Mouse (Mus musculus) yolk sac, embryonic 10.5 days (tissue): ENCODE results near the gene Mn1.

ENCODE experiments used
- DNase-seq: peaks from one replicate; pipeline ENCODE4 v3.0.0-alpha.2; 2017; ENCODE audit warnings: low spot score

Gene Mn1

DNA sequence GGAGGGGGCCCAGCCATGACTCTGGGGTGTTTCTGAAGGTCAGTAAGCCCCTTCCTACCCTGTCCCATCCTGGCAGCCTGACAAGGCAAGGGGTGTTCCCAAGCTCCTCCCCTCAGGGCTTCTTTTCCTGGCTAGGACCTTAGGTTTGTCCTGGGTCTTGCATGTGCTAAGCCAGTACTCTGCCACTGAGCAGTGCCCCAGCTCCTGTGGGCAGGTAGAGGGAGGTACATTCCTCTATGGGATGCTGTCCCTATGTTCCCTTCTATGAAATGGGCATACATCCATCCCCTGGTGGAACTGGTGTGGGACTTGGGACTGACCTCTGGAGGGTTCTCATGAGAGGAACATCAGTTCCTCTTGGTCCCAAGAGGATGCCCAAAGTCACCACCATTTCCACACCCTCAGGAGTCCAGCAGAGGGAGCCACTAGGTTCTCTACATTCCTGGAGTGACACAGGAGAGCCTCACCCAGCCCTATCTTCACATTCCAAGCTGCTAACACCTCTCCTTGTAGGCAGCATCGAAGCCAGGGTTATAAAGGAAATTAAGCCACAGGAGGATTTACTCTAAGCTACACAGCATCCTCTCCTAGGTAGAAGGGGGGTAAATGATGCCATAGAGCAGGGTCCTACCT lies 7.6 kb upstream of the Mn1 start:
- no peak for DNase-seq

DNA sequence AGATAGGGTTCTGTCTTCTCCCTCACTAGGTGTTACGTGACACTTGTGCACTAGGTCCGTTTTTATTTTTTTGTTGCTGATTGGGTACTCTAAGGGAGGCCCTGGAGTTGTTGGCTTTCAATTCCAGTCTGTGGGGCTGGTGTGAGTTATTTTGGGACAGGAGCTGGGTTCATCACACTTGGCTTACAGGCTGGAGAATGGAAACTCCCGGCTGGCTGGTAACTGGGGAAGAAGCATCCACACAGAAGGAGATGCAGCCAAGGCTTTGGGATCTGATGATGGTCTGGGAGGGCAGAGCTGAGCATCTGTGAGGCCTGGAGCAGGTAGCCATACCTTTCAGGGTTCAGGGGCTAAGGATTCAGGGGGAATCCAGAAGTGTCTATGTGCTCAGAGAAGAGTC lies 6.5 kb upstream of the Mn1 start:
- no peak for DNase-seq

- DNase-seq = peak; percentile 63
Measured at GRCm38 (mm10) chr5:111414192-111414591, 3.0 kb upstream of the Mn1 start.

DNA sequence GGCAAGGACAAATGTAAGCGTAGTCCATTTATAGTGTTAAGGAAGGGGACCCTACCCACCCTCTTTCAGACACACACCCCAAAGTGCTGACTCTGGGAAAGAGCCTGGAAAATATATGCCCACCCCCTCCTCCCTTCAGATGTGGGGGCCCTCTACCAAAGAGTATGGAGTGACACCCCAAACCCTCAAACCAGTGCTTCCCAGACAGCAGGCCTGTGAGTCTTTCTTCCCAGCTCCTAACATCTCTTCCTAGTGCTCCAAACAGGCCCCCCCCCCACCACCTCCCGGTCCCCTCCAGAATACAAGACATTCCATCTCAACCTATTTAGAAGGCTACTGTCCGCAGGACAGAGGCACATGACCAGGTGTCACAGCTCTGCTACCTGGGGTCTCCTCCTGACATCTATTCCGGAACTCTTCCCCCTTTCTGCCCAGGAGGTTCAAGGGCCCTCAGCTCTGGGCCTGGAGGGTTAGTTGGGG lies 2.4 kb upstream of the Mn1 start:
- DNase-seq = no peak

DNA sequence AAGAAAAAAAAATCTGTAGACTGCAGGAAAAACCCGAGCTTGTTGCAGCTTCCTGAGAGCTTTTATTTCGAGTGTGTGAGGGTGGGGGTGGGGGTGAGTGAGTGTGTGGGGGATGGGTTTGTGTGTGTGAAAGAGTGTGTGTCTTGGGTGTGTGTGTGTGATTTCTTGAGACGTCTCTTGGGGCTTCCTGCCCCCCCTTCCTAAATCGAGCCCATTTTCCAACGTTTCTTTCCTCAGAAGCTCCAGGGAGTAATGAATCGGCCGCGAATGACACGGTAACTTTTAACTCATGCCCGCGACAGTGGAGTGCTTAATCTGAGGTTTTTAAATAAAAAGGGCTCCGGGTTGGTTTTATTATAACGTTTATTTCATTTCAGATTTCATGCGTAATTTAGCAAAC lies 1.6 kb upstream of the Mn1 start:
- no peak for DNase-seq

DNA sequence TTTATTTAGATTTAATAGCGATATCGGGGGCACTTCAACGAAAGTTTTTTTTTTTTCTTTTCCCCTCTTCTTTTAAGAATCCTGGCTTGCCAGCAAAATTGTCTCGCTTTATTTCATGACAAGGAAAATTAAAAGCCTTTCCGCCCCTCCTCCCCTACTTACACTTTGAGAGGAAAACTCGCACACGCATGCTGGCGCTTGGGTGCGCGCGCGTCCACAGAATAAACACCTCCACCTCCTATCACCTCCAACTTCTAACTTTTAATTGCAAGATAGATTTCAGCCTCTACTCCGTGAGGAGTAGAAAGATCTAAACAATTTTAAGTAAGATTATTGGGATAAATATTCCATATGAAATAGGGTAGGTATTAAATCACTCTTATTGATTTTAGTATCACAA lies 1.1 kb upstream of the Mn1 start:
- no peak for DNase-seq

DNA sequence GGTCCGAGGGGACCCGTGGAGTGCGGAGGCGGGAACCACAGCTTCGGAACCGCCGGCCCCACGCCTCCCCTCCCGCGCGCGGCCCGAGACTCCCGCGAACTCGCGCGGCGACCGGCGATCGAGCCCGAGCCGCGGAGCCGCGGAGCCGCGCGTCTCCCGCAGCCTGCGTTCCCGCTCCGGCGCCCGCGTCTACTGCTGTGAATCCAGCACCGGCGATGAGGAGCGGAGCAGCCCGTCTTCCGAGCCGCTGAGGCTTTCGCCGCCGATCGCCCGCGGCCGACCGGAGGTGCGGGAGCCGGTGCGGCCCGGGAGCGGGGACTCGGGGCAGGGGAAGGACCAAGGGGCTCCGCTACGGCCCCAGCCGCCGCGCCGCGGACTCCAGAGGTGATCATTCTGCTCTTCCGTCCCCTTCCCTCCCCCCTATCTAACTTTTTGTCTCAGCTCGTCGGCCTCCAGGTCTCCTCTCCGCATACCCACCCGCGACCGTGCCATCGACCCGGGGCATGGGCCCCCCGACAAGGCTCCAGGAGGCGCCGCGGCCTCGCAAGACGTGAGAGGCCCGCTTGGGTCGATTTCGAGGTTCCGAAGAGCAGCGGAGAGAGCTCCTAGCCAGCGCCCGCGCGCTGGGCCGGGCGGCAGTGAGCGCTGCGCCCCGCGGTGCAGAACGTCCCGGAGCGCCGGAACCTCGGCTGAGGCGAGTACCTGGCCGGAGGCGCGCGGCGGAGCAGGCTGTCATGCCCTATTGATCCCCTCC lies 393 bp downstream of the Mn1 start:
- no peak for DNase-seq

DNA sequence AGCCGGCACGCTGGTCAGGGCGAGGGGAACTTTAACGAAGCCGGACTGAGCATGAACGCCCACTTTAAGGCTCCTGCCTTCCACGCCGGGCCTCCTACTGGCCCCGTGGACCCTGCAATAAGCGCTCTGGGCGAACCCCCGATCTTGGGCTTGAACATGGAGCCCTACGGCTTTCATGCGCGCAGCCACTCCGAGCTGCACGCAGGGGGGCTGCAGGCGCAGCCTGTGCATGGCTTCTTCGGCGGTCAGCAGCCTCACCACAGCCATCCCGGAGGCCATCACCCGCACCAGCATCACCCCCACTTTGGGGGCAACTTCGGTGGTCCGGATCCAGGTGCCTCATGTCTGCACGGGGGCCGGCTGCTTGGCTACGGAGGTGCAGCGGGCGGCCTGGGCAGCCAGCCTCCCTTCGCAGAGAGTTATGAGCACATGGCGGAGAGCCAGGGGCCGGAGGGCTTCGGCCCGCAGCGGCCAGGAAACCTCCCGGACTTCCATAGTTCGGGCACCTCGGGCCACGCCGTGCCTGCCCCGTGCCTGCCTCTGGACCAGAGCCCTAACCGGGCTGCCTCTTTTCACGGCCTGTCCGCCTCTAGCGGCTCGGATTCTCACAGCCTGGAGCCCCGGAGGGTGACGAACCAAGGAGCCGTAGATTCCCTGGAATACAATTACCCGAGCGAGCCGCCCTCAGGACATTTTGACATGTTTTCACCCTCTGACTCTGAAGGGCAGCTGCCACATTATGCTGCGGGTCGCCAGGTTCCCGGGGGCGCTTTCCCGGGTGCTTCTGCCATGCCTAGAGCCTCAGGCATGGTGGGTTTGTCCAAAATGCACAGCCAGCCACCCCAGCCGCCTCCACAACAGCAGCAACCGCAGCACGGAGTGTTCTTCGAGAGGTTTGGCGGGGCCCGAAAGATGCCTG lies 1.3 kb downstream of the Mn1 start:
- no peak for DNase-seq

DNA sequence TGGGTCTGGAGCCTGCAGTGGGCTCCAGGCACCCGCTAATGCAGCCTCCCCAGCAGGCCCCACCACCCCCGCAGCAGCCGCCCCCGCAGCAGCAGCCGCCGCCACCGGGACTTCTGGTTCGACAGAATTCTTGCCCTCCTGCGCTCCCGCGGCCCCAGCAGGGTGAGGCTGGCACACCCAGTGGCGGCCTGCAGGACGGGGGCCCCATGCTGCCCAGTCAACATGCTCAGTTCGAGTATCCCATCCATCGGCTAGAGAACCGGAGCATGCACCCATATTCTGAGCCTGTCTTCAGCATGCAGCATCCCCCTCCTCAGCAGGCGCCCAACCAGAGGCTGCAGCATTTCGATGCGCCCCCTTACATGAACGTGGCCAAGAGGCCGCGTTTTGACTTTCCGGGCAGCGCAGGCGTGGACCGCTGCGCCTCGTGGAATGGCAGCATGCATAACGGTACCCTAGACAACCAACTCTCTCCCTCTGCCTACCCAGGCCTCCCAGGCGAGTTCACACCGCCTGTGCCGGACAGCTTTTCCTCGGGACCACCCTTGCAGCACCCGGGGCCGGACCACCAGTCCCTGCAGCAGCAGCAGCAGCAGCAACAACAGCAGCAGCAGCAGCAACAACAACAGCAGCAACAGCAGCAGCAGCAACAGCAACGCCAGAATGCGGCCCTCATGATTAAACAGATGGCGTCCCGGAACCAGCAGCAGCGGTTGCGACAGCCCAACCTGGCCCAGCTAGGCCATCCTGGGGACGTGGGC lies 2.1 kb downstream of the Mn1 start:
- DNase-seq = no peak

GRCm38 (mm10) chr5:111420011-111420691 lies 3.0 kb downstream of the Mn1 start:
- DNase-seq = no peak

DNA sequence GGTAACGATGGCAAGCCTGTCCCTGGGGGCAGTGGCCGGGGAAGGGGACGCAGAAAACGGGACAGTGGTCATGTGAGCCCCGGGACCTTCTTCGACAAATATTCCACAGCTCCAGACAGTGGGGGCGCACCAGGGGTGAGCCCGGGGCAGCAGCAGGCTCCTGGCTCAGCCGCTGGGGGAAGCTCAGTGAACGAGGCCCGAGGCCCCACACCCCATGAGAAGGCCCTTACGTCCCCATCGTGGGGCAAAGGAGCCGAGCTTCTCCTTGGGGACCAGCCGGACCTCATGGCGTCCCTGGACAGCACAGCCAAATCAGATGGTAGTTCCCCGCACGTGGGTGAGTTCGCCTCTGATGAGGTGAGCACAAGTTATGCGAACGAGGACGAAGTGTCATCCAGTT lies 3.7 kb downstream of the Mn1 start:
- DNase-seq = no peak

DNA sequence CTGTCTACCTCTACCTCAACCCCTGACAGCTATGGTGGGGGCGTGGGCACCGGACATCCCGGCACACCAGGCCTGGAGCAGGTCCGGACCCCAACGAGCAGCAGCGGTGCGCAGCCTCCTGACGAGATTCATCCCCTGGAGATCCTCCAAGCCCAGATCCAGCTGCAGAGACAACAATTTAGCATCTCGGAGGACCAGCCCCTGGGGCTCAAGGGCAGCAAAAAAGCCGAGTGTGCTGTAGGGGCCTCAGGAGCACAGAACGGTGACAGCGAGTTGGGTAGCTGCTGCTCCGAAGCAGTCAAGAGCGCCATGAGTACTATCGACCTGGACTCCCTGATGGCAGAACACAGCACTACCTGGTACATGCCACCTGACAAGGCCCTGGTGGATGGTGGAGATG lies 4.3 kb downstream of the Mn1 start:
- no peak for DNase-seq

DNA sequence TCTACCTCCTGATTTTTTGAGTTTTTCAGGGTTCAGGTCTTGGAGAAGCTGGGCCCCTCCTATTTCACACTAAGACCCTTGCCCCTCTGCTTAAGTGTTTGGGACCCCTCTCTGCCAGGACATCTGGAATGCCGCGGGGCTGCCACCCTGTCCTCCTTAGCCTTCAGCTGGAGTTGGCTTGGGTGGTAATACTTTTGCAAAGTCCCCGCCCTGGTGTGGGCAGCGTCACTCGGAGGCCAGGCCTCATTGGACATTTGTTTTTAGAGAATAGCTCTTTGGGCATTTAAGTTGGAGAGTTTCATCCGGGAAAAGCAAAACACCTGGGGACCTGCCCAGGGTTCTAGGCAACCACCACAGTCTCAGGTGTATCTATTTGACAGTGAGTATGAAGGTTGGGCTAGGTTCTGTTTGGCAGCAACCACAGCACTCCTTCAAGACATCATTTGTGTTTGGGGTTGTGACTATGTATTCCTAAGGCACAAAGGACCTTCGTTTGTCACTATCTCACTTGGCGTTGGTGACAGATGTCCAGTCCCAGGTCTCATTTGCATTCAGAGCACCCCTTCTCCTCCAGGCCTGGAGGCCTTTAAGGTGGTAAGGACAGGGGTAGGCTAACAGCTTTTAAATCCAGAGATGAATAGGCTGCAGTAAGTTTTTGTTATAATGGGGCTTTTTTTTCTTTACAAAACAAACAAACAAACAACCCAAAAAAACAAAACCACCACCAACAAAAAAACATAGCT lies 5.1 kb downstream of the Mn1 start:
- no peak for DNase-seq

GRCm38 (mm10) chr5:111423011-111423410 lies 5.8 kb downstream of the Mn1 start:
- no peak for DNase-seq

DNA sequence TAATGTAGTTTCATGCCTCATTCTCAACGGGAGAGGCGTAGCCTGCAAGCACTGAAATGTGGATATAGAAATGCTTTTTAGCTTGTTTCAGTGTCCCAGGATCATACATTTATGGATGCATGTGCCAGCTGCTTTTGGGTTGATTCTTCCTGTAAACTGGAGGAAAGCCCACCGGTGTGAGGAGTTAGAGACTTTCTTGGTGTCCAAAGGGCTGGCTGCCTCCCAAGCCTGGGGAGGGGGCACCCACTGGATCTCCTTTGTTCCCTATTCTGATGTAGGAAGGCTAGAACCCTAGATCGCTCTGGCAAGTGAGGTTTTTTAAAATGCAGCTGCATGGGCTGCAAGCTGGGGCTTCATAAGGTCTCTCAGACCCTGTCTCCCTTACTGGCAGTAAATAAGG lies 6.5 kb downstream of the Mn1 start:
- DNase-seq = no peak

GRCm38 (mm10) chr5:111425813-111426212 lies 8.7 kb downstream of the Mn1 start:
- no peak for DNase-seq

DNA sequence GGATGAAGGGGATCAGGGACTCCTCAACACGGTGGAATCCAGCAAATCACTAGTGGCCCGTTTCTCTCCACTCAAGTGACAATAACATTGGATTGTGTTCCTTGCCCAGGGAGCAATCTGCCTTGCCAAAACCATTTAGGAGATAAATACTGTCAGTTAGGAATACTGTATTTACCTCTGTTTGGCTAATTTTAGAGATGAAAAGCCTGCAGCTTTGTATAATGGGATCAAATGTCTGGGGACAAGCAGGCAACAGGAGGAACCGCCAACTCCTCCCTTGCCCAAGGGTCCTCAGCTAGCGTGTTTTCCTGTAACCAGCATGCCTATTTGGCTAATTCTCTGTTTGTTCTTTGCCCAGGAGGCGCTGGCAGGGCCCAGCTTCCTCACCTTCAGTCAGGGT lies 9.1 kb downstream of the Mn1 start:
- DNase-seq = no peak

GRCm38 (mm10) chr5:111428882-111429281 lies 11.7 kb downstream of the Mn1 start:
- no peak for DNase-seq

DNA sequence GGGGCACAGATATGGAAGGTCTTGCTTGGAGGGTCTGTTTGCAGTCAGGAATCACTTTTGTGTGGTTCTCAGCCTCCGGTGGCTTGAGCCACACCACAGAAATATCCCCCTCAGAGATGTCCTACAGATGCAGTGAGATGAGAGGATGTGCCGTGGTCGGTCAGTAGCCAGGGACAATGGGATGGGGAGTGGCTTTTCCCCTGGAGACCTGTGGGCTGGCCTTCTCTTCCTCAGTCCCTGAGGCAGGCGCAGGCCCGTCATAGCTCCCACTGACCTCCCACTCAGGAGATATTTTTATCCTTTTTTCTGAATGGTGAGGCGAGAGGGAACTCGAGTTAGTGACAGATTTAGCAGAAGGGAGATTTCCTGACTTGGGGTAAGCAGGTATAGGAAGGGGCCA lies 12.6 kb downstream of the Mn1 start:
- no peak for DNase-seq

GRCm38 (mm10) chr5:111431007-111431730 lies 14.0 kb downstream of the Mn1 start:
- DNase-seq = no peak
